ENCODE assay signal across 9 mouse cellular contexts in genomic region chr9:107982681-107983346, GRCm38 (mm10). TPM values are rescaled to one million over a fixed set of nuclear protein-coding genes. Genes with fewer than 3 reads are reported as not detected.
A peak's percentile ranks its signal among the peaks of the same experiment; 100 is the strongest.
DNase-seq lines count a peak whose midpoint lies in the region; ATAC-seq and TF ChIP-seq lines count a peak whose summit lies in the region.
"Had no signal": no experiment of that assay in that cellular context is flagged by ENCODE, and none has a peak within 500 bp of the region (broad histone marks: within the 10 kb centered on the region; RNA-seq: fewer than 3 reads in every experiment).

Gene Gm20661, plus strand, starts transcription at chr9:107983058.

- H3K27me3 ChIP-seq in liver, embryonic 13.5 days, result no peaks in the 10 kb centered on the region
- H3K27me3 ChIP-seq: Patski had no signal

- H3K36me3 ChIP-seq in liver, embryonic 13.5 days, result peaks cover 68% of the 10 kb centered on the region

- H3K4me2 ChIP-seq in liver, embryonic 13.5 days, result peak within 1 kb of the TSS; percentile 93

- no peak for DNase-seq in left cerebral cortex, adult 2 months (ENCODE audit: extremely low spot score in 1 of 2, low spot score in 2 of 2)
- no peak for DNase-seq in left cerebral cortex, adult 8-10 months (ENCODE audit: low spot score in 2 of 2)
- DNase-seq in embryo, embryonic 11 days, result peak; percentile 90
- peak; percentile 81 to 94 for DNase-seq in heart, adult 18-20 months
- DNase-seq in kidney, adult 18-20 months, result peak; percentile 59
- DNase-seq in liver, embryonic 13.5 days, result peak; percentile 87
- DNase-seq in naive thymus-derived CD4-positive, alpha-beta T cell, adult 2 months (ENCODE audit: low read depth), result peak; percentile 57
- peak; percentile 61 to 62 for DNase-seq in thymus, postnatal 10 days (ENCODE audit: low spot score in 2 of 2)

- peaks cover 94% of the 10 kb centered on the region for H3K4me1 ChIP-seq in liver, embryonic 13.5 days (replicated peaks)

- WGBS in liver, embryonic 13.5 days (ENCODE audit: insufficient replicate concordance), result 9% methylated on average over 14 of the region's 14 CpGs

- H3K27ac ChIP-seq in left cerebral cortex, adult 2 months, result peak within 1 kb of the TSS; percentile 87
- peak within 1 kb of the TSS; percentile 98 for H3K27ac ChIP-seq in liver, embryonic 13.5 days

- peak; percentile 80 for ATAC-seq in liver, embryonic 13.5 days (ENCODE audit: low read depth)
- ATAC-seq: Patski had no signal

- peak within 1 kb of the TSS; percentile 94 for H3K9ac ChIP-seq in liver, embryonic 13.5 days

- no peak for TF ChIP-seq CTCF in left cerebral cortex, adult 2 months (IDR thresholded peaks at IDR 0.05)

- H3K4me3 ChIP-seq in left cerebral cortex, adult 2 months, result 0 out of 2 replicates have a peak within 1 kb of the TSS, but pooled peaks have one; percentile 9
- H3K4me3 ChIP-seq in liver, embryonic 13.5 days (replicated peaks), result peak within 1 kb of the TSS; percentile 83

- no peaks in the 10 kb centered on the region for H3K9me3 ChIP-seq in liver, embryonic 13.5 days (replicated peaks)

- intact Hi-C loops in left cerebral cortex, adult 2 months (cut with DNase I), result no loop called here

RNA-seq across cellular contexts. Expression of gene Gm20661, which starts in this region (rescaled TPM):
- under 1 TPM; 0.28 to 0.66 TPM for total RNA-seq in left cerebral cortex, adult 2 months (2021)
- total RNA-seq in left cerebral cortex, adult 8-10 months (2022), result under 1 TPM in 2 of 4 experiments, not detected in 2; 0.30 to 0.73 TPM
- under 1 TPM in 1 of 2 experiments, not detected in 1; 0.37 TPM for total RNA-seq in heart, adult 18-20 months (2021)
- 0.53 and 0.56 TPM in 2 replicates for polyA plus RNA-seq in liver, embryonic 13.5 days (2015; fragmentation: Nextera tagmentation; extraction: Ambion mirVana)
- polyA plus RNA-seq: Patski had no signal

Comparison
In these comparisons a context has a peak if more than half of its experiments do, and no peak if none do; other contexts are left out.
1. Peak in DNase-seq in heart, adult 18-20 months; RNA of the gene not detected or under 1 TPM.
2. Peak in DNase-seq, ATAC-seq, H3K4me3 ChIP-seq, H3K27ac ChIP-seq, H3K9ac ChIP-seq and H3K4me2 ChIP-seq in liver, embryonic 13.5 days; RNA of the gene not detected or under 1 TPM.
3. DNase-seq: peak in embryo, embryonic 11 days (single experiment), kidney, adult 18-20 months (single experiment), naive thymus-derived CD4-positive, alpha-beta T cell, adult 2 months (single experiment) and thymus, postnatal 10 days (2 of 2); none in left cerebral cortex, adult 2 months (0 of 2) and left cerebral cortex, adult 8-10 months (0 of 2).